Mouse (Mus musculus) embryonic facial prominence, embryonic 12.5 days (tissue): ENCODE measurements around the gene Psmb3. TPM values are rescaled to one million over a fixed set of nuclear protein-coding genes. Genes with fewer than 3 reads are reported as not detected.
"Not testable (repeated sequence)": the region's sequence is repeated elsewhere in the genome, so short reads cannot be mapped to it uniquely, and the experiment has no call there.

Experiments used
- ATAC-seq: fragments of 200-750 bp; cut with Nextera tagmentation; 2 replicates; pipeline ENCODE4 v1.8.0; 2017; ENCODE audit not compliant: insufficient number of reproducible peaks, insufficient read depth, low FRiP score, low TSS enrichment
- H3K27ac ChIP-seq: fragments of 300-500 bp; sonication (generic); 2 replicates; pipeline ENCODE4 v1.5.1; 2016; ENCODE audit warnings: mild to moderate bottlenecking
- H3K27me3 ChIP-seq: fragments of 300-500 bp; sonication (generic); 2 replicates; pipeline ENCODE4 v1.6.1; 2016; ENCODE audit warnings: mild to moderate bottlenecking, moderate library complexity
- H3K36me3 ChIP-seq: fragments of 300-500 bp; sonication (generic); 2 replicates; pipeline ENCODE4 v1.6.1; 2016; ENCODE audit warnings: mild to moderate bottlenecking
- H3K4me1 ChIP-seq: fragments of 300-500 bp; sonication (generic); 2 replicates; pipeline ENCODE4 v1.6.1; 2016
- H3K4me2 ChIP-seq: fragments of 300-500 bp; sonication (generic); replicated peaks from 2 replicates; pipeline ENCODE4 v1.6.1; 2016; ENCODE audit warnings: mild to moderate bottlenecking, moderate library complexity
- H3K4me3 ChIP-seq: fragments of 300-500 bp; sonication (generic); 2 replicates; pipeline ENCODE4 v1.5.1; 2016; ENCODE audit warnings: mild to moderate bottlenecking
- H3K9ac ChIP-seq: fragments of 300-500 bp; sonication (generic); 2 replicates; pipeline ENCODE4 v1.6.1; 2016; ENCODE audit warnings: mild to moderate bottlenecking, moderate library complexity
- H3K9me3 ChIP-seq: fragments of 300-500 bp; sonication (generic); 2 replicates; pipeline ENCODE4 v1.6.1; 2016; ENCODE audit warnings: mild to moderate bottlenecking, moderate library complexity
- WGBS: fragments of 180-500 bp; shearing (Covaris S2); methylation state at CpG from one replicate; pipeline ENCODE4 v1.1.7; 2016; 5-methylcytosine and 5-hydroxymethylcytosine counted together
- polyA plus RNA-seq: library from polyadenylated mRNA; unstranded; fragments of >200 nt; fragmentation: Nextera tagmentation; extraction: Ambion mirVana; gene quantifications from 2 replicates; pipeline ENCODE4 v1.2.1, GENCODE M21; 2016

Gene Psmb3
- polyA plus RNA-seq = 447 and 479 TPM in 2 replicates

DNA sequence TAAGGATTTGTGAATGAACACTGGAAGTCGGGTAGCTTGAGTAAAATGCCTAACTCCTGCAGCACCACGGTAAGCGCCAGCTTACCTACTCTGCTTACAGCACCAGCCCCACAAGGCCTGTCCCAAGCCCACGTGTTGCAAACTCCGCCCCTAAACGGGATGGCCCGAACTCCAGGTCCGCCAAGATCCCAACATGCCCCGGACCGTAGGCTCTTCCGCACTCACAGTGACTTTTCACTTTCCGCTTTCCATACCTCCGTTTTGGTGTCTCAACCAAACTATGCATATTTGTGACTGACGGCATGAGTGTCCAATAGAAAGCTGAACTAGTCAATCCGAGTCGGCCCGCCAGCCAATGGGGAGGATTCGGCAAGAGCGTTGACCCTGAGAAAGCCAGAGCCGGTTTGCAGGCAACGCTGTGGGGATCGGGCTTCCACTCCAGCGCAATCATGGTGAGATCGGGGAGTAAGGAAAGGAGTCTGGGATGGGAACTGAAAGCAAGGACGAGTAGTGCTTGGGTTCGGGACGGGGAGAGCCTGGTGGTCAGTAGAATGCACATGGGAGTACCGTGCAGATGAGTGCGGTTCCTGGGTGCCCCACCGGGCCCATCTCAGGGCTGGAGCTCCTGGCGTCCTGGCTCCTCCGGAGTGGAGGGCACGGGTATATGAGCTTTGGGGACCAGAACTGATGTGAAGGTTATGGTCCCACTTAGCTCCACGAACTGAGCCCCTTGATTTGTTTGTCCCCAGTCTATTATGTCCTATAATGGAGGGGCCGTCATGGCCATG is at the start of gene Psmb3:
Gene Psmb3 (plus strand): TSS at position 361 of the 788 bp plus-strand sequence.
- Histone ChIP-seq H3K4me1 (peaks cover 21% of the 10 kb centered on the region), H3K9ac (peak within 1 kb of the TSS; percentile 88), H3K4me2 (peak within 1 kb of the TSS; percentile 89), H3K27me3 (no peaks in the 10 kb centered on the region), H3K9me3 (no peaks in the 10 kb centered on the region), H3K36me3 (peaks cover 21% of the 10 kb centered on the region), H3K27ac (peak within 1 kb of the TSS; percentile 84), H3K4me3 (peak within 1 kb of the TSS; percentile 91)
- WGBS = under 1% methylated on average over 35 of the region's 35 CpGs
- ATAC-seq = peak; percentile 85

DNA sequence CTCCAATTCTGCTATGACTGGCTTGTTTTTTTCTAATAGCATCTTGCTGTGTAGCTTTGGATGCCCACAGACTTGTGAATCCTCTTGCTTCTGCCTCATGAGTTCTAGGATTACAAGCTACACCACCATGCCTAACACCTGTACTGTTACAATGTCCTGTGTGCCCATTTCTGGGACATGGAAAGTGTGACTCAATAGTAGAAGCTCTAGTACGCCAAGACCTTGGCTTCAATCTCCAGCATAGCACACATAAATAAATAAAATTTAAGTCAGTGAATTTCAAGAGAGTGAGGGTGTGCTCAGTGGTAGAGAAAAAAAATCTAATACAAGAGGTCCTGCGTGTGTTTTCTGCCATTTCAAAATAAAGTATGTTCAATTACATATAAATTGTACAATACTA is 49.0 kb upstream of the Psmb3 start:
- ATAC-seq = no peak
- no peak overlapping the region for H3K4me2 ChIP-seq
- no peaks in the 10 kb centered on the region for H3K36me3 ChIP-seq
- no peak overlapping the region for H3K27ac ChIP-seq
- no peak overlapping the region for H3K4me3 ChIP-seq
- H3K27me3 ChIP-seq = no peaks in the 10 kb centered on the region
- no peak overlapping the region for H3K9ac ChIP-seq
- 87% methylated on average over 2 of the region's 2 CpGs for WGBS
- H3K9me3 ChIP-seq = no peaks in the 10 kb centered on the region
- H3K4me1 ChIP-seq = peaks cover 4% of the 10 kb centered on the region; the same call in 1 of the 2 replicates

DNA sequence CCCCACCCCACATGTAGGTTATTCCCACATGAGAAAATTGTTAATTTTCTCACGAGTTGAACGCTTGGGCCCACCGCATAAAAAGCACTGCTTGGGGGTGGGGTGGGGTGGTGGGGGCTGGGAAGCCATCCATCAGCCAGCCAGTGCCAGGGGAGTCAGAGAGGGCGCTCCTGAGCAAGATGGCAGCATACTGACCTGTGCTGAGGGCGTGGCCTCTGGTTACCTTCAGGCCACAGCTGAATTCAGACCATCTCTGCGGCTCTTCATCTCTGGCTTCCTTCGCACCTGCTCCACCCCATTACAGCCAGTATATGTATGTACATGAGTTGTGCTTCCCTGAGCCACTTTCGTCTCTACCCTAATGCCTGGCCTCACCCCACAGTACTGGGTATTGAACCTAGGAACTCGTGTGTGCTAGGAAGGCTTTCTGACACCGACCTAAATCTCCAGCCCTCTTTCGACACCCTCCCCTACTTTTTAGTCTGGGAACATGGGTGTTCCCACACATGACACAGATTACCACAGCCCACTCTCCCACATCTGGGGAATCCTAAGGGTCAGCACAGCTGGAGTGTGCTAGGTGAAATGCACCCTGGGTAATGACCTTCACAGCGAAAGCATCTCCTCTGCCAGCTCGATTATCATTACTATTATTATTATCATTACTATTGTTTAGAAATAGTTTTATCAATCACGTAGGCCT is 46.8 kb upstream of the Psmb3 start:
- Histone ChIP-seq H3K4me3 (no peak overlapping the region), H3K36me3 (no peaks in the 10 kb centered on the region), H3K4me2 (no peak overlapping the region), H3K9me3 (no peaks in the 10 kb centered on the region), H3K9ac (no peak overlapping the region), H3K27me3 (peaks cover 1% of the 10 kb centered on the region; the same call in 1 of the 2 replicates), H3K27ac (no peak overlapping the region), H3K4me1 (peaks cover 18% of the 10 kb centered on the region)
- WGBS = 73% methylated on average over 14 of the region's 14 CpGs
- ATAC-seq = no peak

GRCm38 (mm10) chr11:97657184-97657945 is 45.8 kb upstream of the Psmb3 start:
- 49% methylated on average over 4 of the region's 6 CpGs for WGBS
- Histone ChIP-seq H3K4me3 (no peak overlapping the region), H3K4me1 (peaks cover 28% of the 10 kb centered on the region), H3K9ac (no peak overlapping the region), H3K36me3 (no peaks in the 10 kb centered on the region), H3K27me3 (peaks cover 7% of the 10 kb centered on the region), H3K27ac (no peak overlapping the region), H3K4me2 (no peak overlapping the region), H3K9me3 (no peaks in the 10 kb centered on the region)
- ATAC-seq = no peak

DNA sequence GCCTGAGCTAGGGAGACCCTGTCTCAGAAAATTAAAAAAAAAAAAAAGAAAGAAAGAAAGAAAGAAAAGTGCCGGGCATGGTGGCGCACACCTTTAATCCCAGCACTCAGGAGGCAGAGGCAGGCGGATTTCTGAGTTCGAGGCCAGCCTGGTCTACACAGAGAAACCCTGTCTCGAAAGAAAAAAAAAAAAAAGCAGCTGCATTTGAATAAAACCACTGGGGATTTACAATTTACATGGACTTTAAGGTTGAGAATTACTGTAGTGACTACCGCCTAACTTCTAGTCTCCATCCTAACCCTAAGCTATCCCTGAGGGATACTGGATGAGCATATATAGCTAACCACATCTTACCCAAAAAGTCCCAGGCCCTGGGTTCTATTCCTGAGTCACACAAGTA is 45.2 kb upstream of the Psmb3 start:
- H3K27ac ChIP-seq, H3K27me3 ChIP-seq, H3K4me3 ChIP-seq, H3K36me3 ChIP-seq, H3K9ac ChIP-seq, ATAC-seq, H3K9me3 ChIP-seq, H3K4me2 ChIP-seq: not testable (repeated sequence)
- 81% methylated on average over 6 of the region's 6 CpGs for WGBS
- H3K4me1 ChIP-seq = peaks cover 29% of the 10 kb centered on the region

GRCm38 (mm10) chr11:97658751-97659266 is 44.4 kb upstream of the Psmb3 start:
- WGBS = 76% methylated on average over 11 of the region's 11 CpGs
- ATAC-seq = no peak
- Histone ChIP-seq H3K27ac (no peak overlapping the region), H3K4me1 (peaks cover 29% of the 10 kb centered on the region), H3K9me3 (no peaks in the 10 kb centered on the region), H3K36me3 (no peaks in the 10 kb centered on the region), H3K9ac (no peak overlapping the region), H3K4me3 (no peak overlapping the region), H3K27me3 (peaks cover 7% of the 10 kb centered on the region), H3K4me2 (no peak overlapping the region)

- Histone ChIP-seq H3K9ac (peak overlapping the region; percentile 78), H3K4me2 (peak overlapping the region; percentile 78), H3K4me1 (peaks cover 31% of the 10 kb centered on the region), H3K27me3 (peaks cover 7% of the 10 kb centered on the region), H3K4me3 (peak overlapping the region; percentile 85), H3K27ac (peak overlapping the region; percentile 69), H3K36me3 (no peaks in the 10 kb centered on the region), H3K9me3 (no peaks in the 10 kb centered on the region)
- WGBS = 8% methylated on average over 13 of the region's 13 CpGs
- no peak for ATAC-seq
Observed at GRCm38 (mm10) chr11:97659267-97659989, 43.8 kb upstream of the Psmb3 start.

DNA sequence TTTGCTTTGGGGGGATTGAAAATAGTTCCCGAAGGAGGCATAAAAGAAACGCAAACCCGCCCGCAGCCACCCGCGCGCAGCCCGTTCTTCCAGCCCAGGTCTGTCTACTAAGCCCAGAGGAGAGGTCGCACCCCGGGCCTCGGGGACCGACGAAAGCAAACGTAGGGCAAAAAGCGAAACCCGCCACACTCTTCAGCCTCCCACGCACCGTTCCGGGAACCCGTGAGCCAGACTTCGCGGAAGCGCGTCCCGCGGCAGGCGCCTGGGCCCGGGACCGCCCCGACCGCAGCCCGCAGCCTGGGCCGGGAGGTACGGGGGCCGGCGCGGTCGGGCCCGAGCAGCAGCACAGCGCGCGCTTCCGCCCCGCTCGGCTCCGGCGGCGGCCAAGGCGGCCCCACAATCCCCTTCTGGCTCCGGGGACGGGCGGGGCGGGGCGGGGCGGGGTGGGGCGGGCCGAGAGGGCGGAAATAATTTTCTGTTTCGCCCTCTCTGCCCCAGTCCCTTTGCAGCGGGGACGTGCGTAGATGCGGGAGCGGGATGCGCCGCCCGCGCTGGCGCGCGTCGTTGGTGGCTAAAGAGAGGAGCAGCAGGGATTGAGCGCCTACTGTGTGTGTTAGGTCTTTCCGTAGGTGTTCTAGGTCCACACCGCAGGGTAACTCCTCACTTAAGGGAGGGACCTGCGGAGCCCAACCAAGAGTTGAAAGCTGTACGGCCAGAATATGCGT is 43.0 kb upstream of the Psmb3 start:
- Histone ChIP-seq H3K27ac (peak overlapping the region; percentile 69), H3K4me1 (peaks cover 39% of the 10 kb centered on the region), H3K27me3 (peaks cover 7% of the 10 kb centered on the region), H3K4me3 (peak overlapping the region; percentile 85), H3K9me3 (no peaks in the 10 kb centered on the region), H3K9ac (peak overlapping the region; percentile 78), H3K36me3 (no peaks in the 10 kb centered on the region), H3K4me2 (peak overlapping the region; percentile 78)
- ATAC-seq = peak; percentile 85
- WGBS = under 1% methylated on average over 68 of the region's 78 CpGs

DNA sequence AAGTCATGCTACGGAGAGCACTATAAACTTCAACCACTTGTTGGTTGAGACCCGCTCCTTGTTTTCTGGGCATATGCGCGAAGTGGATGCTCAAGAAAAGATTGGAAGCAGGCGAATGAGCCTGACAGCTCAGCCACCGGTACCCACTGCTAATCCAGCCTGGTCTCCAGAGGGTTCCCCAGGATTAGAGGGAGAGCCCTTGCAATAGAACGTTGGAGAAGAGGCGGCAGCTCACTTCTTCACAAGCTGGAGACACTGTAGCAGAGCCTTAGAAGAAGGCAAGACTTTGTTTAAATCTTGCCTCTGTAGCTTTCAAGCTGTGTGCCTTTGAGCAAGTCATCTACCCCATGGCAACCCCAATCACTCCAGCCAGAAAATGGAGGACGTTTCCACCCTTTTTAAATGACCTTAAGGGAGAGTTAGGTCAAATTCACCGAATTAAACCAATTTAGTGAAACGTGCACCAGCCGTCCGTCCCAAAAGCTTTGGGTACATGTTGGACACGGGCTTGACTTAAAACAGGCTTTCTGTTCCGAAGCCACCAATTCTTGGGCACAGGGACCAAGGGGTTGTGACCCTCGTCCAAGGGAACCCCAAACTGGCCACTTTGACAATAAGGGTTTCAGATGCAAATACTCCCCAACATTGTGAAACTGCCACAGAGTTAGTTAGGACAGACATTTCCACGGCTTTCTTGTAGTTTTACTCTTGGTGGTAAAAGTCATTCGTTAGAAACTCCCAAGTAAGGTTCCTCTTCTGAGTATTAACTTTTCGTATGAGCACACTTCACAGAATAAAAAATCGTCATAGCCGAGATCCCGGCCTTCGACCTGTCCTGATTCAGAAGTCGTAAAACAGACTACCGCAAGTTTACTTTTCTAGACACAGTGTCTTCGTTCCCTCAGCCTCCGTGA is 42.2 kb upstream of the Psmb3 start:
- 2% methylated on average over 27 of the region's 27 CpGs for WGBS
- H3K27ac ChIP-seq = peak overlapping the region; percentile 69; the same call in 1 of the 2 replicates
- peaks cover 43% of the 10 kb centered on the region for H3K4me1 ChIP-seq

More for the DNA sequence above, 42.2 kb upstream of the Psmb3 start:
- Histone ChIP-seq H3K27me3 (peaks cover 7% of the 10 kb centered on the region), H3K4me3 (peak overlapping the region; percentile 94), H3K4me2 (peak overlapping the region; percentile 78), H3K36me3 (peaks cover 8% of the 10 kb centered on the region; the same call in 1 of the 2 replicates), H3K9ac (peak overlapping the region; percentile 78; the same call in 1 of the 2 replicates), H3K9me3 (no peaks in the 10 kb centered on the region)
- no peak for ATAC-seq
